Mouse (Mus musculus) layer of hippocampus, postnatal 14 days (tissue): Measurements from ENCODE around the gene Ambra1. TPM values are rescaled to one million over a fixed set of nuclear protein-coding genes. Genes with fewer than 3 reads are reported as not detected.
A peak's percentile ranks its signal among the peaks of the same experiment; 100 is the strongest.

ENCODE experiments used
- DNase-seq, 2 experiments: peaks; one replicate each; pipeline ENCODE4 v3.0.0; 2021 to 2022; ENCODE audit warnings: low spot score in 2 of 2, mixed read lengths in 1 of 2
- total RNA-seq, 2 experiments: library from RNA; stranded (reverse); gene quantifications; 2 replicates each; pipeline ENCODE4 v1.2.3; 2021

Ambra1 gene
- total RNA-seq, 2 experiments from 2014 or later: 45.5 to 49.1 TPM

DNA sequence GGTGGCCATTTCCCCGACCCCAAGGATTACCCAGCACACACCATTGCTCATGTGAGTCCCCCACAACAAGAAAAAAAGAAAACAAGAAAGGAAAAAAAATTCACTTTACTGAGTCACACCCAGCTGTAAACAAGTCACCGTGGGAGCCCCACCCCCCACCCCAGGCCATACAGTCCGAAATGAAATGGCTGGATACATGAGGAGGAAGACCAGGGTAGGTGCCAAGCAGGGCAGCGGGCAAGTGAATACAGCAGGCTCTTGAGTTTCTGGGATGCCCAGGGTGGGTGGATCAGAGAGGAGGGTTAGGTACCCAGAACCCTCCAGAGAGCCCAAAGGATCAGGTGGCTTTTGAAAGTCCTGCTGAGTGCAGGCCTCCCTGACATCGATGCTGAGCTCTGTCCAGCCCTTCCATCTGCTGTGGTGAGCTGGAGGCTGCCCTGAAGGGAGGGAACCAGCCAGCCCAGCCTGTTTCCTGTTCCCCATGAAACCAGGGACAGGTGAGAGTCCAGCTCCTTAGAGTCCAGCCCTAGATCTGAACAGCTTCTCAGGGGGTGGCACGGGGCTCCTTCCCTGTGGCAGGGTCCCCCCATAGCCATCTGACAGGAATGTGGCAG, 202.9 kb downstream of the Ambra1 start:
- no peak for DNase-seq

DNA sequence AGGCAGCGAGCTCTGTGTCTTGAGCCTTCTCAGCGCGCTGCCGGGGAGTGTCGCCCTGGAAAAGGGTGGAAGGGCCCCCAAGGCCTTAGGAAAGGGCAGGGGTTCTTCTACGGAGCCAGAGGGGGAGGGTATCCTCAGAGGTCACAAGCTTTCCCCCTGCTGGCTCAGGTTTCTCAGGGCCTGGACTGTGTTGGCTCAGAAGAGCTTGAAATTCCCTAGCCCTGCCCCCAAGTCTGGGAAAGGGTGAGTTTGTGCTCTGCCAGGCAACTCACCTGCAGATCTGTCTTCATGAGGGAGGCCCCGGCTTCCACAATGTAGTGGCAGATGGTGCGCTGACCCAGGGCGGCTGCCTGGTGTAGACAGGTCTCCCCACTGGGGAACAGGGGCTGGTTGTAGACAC, 203.5 kb downstream of the Ambra1 start:
- DNase-seq: no peak

GRCm38 (mm10) chr2:91934016-91934415, 204.1 kb downstream of the Ambra1 start:
- DNase-seq: no peak

GRCm38 (mm10) chr2:91934826-91935525, 205.0 kb downstream of the Ambra1 start:
- DNase-seq: no peak

GRCm38 (mm10) chr2:91936154-91936553, 206.2 kb downstream of the Ambra1 start:
- no peak for DNase-seq

DNA sequence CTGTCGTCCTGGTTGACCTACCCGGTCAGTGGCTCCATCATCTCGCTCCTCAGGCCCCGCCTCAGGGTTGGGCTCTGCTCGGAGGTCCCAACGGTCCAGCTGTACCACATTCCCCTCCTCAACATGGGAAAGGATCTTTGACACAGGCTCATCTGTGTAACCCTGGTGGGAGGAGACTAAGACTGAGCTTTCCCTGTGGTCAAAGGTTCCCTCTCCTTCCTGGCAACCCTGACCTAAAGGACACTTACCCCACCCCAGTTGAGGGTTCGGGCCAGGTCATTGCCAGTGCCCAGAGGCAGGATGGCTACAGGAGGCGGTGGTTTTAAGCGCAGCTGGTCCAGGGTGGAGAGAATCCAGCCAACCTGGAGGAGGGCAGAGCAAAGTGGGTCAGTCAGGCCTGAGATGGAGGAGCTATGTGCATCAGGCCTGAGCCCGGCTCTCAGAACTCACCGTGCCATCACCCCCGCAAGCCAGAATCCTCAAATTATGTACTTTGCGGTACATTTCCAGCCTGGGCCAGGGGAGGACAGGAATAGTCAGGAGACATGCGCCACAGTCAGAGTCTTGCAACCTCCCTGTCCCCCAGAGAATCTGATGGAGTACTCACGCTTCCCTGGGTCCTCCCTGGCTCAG, 209.5 kb downstream of the Ambra1 start:
- DNase-seq: no peak

- no peak for DNase-seq
Measured at GRCm38 (mm10) chr2:91942356-91942755, 212.4 kb downstream of the Ambra1 start.

DNA sequence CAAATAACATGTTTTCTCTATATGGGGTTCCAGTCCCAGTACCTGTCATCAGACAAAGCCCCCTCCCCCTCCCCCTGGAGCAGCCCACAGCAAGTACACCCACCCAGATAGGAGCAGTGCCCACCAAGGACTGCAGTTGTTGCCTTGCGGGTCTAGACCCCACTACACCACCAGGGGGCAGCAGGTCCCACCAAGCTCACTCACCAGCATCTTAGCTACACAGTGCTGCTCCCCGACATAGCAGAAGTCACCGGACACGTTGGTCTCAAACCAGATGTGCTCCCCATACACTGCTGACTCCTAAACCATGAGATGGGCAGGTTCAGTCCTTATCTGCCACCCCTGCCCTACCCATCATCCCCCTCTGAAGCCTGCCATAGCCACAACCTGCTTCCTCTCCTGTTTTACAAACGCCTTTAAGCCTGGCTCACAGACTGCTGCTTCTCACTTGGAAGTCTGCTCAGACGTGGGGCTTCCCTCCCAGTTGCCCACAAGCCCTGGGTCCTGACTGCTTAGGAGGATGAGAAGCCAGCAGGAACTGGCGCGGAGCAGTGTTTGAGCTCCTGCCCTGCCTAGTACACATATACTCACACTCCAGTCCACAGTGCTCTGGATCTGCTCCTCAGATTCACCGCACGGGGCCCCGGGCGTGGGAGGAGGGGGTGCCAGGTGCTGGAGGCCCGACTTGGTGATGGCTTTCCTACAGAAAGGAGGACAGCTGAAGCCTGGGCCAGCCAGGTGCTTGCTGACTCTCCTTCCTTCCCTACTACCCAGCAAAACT, 214.4 kb downstream of the Ambra1 start:
- DNase-seq: peak; percentile 79 to 84

- DNase-seq: no peak
Measured at GRCm38 (mm10) chr2:91945483-91945882, 215.5 kb downstream of the Ambra1 start, which contains the start of gene Gm9821. Gene Gm9821, plus strand, starts transcription at chr2:91945703.

DNA sequence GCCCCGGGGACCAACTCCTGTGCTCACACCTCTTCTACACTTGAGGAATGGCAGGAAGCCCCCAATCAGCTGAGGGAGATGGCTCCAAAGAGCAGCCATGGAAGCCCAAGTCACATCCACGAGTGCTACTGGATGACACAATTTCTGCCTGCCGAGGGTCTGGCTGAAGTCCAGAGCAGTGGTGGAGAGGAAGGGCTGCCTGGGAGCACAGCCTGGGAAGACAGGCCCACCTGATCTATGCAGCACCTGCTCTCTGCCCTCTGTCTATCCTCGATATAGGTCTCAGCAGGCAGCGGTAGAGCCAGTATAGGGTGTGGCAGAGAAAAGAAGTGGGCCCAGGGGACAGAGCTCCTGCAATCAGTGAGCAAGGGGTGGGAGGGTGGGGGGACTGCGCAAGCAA, 216.9 kb downstream of the Ambra1 start:
- DNase-seq: no peak

DNA sequence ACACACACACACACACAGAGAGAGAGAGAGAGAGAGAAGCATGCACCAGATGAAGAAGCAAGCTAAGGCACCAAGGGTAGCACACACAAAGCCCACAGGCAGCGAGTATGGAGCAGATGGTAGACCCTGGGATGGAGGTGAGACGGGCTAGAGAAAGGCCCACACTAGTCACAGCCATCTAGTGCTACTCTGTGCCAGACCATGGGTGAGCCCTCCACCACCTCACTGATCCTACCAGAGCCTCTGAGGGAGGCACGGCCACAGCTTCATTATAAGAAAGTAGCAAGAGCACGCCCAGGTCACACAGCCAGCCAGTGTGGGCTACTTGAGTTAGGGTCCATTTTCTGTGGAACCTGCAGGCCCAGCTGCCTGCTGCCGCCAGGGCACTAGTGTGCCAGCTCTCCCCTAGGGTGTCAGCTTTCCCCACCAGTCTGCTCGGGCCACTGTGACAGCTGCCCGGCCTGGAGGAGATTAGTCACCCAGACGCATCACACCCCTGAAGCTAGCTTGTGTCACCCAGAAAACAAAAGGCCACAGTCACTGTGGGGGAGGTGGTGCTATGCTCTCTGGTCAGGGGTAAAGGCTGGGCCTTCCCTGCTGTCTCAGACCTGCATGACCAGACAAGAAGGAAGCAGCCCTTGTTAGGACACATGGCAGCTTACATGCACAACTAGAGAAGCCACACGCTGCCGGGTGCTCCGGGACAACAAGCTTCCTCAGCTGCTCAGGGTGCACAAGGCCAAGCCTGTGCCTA, 217.6 kb downstream of the Ambra1 start:
- DNase-seq: no peak

DNA sequence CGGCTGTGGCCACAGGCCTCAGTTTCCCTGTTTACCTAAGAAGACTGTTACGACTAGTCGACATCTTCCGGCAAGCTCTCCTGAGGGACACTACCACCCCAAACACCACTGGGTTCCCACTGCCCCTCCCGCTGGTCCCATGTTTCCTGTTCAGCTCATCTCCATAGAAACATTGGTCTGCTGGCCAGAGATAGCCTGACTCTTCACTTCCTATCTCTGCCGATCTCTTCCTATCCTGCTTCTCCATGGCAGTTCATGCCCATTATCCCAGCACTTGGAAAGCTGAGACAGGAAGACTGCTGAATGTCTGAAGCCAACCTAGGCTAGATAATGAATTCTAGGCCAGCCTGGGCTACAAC, 218.2 kb downstream of the Ambra1 start:
- DNase-seq: no peak

DNA sequence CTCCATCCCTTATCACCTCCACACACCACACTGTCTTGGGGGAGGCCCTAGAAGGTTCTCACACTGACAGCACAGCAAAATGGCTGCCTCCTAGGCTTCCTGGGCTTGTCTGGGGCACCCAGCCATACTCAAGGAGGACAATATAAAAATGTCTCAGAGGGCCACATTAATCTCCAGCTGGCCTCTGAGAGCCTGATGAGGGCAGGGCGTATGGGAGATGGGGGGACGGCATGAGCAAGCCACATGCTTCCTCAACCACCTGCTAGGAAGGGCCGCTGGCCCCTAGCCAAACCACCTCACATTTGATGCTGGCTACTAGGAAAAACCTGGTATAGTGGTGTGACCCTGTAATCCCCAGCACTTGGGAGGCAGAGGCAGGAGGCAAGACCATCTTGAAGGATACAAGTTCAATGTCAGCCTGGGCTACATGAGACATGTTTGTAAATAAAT, 218.9 kb downstream of the Ambra1 start:
- DNase-seq: no peak

GRCm38 (mm10) chr2:91949411-91950274, 219.7 kb downstream of the Ambra1 start:
- DNase-seq: no peak

GRCm38 (mm10) chr2:91950275-91951085, 220.5 kb downstream of the Ambra1 start:
- peak; percentile 63 to 73 for DNase-seq

GRCm38 (mm10) chr2:91953825-91954224, 223.9 kb downstream of the Ambra1 start:
- DNase-seq: no peak

DNA sequence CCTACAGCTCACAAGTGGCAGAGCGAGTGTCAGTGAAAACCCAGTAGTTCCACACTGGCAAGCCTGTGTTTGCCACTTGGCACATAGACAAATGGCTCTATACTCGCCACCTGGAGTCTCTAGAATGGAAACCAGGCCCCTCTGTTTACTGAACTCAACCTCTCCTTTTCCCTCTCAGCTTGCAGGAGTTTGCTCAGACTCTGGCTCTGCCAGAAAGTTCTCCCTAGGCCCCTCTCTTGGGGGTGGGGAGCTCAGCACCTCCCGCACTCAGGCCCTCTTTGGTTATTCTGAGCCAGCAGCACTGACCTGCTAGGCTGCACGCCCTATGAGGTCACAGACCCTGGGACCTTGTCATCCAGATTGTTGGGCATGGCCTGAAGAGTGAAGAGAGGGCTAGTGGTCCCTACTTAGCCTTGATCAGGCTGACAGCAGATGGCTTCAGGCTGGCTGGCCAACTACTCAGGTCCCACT, 225.2 kb downstream of the Ambra1 start:
- no peak for DNase-seq

DNA sequence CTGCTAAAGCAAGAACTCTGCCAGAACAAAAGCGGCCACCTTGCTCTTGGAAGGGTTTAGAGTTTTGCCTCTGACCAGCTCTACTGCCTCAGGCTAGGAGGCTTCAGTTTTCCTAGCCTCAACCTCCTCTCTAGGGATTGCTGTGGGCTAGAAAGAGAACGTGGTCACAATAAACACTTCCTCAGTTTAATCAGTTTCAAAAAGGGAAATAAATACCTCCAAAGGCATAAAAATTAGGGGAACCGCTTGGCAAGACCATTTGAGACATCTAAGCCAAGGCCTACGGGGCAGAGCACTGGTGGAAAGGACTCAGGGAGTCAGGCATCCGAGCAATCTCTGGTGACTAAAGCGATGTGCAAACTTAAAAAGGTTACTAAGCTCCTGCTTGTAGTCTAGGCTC, 225.9 kb downstream of the Ambra1 start:
- no peak for DNase-seq

DNA sequence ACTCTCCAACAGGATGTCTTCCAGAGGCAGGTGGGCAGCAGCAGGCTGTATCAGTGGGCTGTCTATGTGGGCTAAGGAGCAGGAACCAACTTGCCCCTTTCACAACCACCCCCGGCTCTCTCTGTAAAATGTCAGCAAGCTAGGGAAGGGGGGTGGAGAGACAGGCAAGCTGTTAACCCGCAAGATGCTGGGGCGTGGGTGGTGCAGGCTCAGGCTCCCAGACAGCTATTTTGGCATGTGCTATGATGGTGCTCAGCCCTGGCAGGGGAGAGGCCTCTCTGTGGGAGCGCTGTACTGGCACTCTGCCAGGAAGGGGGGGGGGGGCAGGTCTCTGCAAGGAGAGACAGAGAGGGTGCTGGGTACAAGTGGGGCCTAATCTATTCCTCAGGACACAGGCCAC, 227.2 kb downstream of the Ambra1 start:
- DNase-seq: peak; percentile 73 to 85
